Mouse (Mus musculus) ES-E14 (cell line): ENCODE data around the gene Esrp2.

ENCODE experiments used
- HCFC1 ChIP-seq: IDR thresholded peaks from 2 replicates; pipeline ENCODE4 v1.6.1; 2012; ENCODE audit warnings: low read length, inconsistent platforms, borderline replicate concordance; ENCODE audit not compliant: insufficient read depth
- MAFK ChIP-seq: IDR thresholded peaks from 2 replicates; pipeline ENCODE4 v1.6.1; 2014; ENCODE audit warnings: mild to moderate bottlenecking, low read depth, low read length, inconsistent platforms; ENCODE audit not compliant: insufficient read depth
- ZNF384 ChIP-seq: IDR thresholded peaks from 2 replicates; pipeline ENCODE4 v1.6.1; 2012; ENCODE audit warnings: low read depth, low read length, inconsistent platforms

DNA sequence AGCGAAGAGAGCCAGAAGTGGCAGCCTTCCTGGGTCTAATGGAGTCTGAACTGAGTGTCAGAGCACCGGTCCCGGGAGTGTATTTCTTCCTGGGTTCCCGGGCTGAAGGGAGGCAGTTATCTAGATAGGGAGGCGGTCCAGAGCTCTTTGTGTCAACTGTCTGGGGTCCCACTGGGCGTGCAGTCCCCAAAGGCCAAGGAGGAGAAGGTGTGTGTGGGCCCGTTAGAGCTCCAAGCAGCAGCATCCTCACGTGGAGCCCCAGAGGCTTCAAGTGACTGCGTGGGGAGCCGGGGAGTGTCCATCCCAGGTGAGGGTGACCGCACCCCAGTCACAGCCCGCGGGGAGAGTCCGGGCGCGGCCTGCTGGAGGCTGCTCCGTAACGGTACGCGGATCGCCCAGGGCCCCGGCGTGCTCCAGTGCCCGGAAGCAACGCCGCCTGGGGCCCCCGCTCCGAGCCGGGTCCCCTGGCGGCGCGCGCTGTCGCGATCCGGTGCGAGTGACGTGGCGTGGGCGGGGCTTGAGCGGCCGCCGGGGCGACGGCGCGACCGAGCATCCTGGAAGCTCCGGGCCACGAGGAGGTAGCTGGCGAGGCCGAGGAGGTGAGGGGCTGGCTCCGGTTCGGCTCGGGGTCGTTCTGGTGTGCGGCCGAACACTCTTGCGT lies 31.7 kb upstream of the Esrp2 start, which contains the start of gene Slc7a6:
- TF ChIP-seq MAFK (no peak), HCFC1 (no peak), ZNF384 (no peak)
